Mouse (Mus musculus) cortical plate, adult 2 months (tissue): ENCODE data around the gene Tshz2. TPM values are rescaled to one million over a fixed set of nuclear protein-coding genes. Genes with fewer than 3 reads are reported as not detected.
"Not testable (repeated sequence)": the region's sequence is repeated elsewhere in the genome, so short reads cannot be mapped to it uniquely, and the experiment has no call there.

ENCODE experiments used
- H3K27ac ChIP-seq: fragments of 200-500 bp; 2 replicates; pipeline ENCODE4 v1.5.1; 2012; ENCODE audit warnings: low read length, control low read depth, inconsistent platforms; ENCODE audit not compliant: insufficient read depth
- H3K4me1 ChIP-seq: fragments of 200-500 bp; 2 replicates; pipeline ENCODE4 v1.6.1; 2011; ENCODE audit warnings: low read length; ENCODE audit not compliant: control insufficient read depth, insufficient read depth
- H3K4me3 ChIP-seq: fragments of 200-500 bp; 2 replicates; pipeline ENCODE4 v1.5.1; 2011; ENCODE audit warnings: mild to moderate bottlenecking, low read length, control low read depth; ENCODE audit not compliant: insufficient read depth
- CTCF ChIP-seq: fragments of 200-500 bp; IDR thresholded peaks from 2 replicates; pipeline ENCODE4 v1.5.1; 2011; ENCODE audit warnings: mild to moderate bottlenecking, control low read depth, low read length; ENCODE audit not compliant: insufficient read depth; ENCODE audit errors: extremely low read depth
- POLR2A ChIP-seq: fragments of 200-500 bp; IDR thresholded peaks from 2 replicates; pipeline ENCODE4 v1.6.1; 2011; ENCODE audit warnings: mild to moderate bottlenecking, low read length, control low read depth; ENCODE audit not compliant: insufficient read depth; ENCODE audit errors: extremely low read depth
- polyA plus RNA-seq: library from polyadenylated mRNA; depleted of rRNA; stranded (reverse); fragments of >200 nt; gene quantifications from 2 replicates; pipeline ENCODE4 v1.2.3, GENCODE M21; 2012

Tshz2 gene
- polyA plus RNA-seq, 1 experiment: 46.5 TPM

DNA sequence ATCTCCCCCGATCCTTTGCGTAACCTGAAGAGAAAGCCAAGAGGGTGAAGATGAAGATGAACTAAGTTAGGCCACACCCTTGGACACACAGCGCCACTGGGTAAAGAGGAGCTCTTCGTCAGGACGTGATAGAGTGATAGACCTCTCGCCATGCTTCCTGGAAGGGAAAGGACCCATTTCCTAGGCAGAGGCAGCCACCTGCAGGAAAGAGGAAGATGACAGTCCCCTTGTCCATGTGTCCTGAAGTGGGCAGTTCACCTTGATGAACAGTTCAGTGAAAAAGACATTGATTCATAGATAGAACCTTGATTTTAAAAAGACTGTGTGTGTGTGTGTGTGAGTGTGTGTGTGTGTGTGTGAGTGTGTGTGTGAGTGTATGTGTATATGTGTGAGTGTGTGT is 209.7 kb downstream of the Tshz2 start:
- Histone ChIP-seq H3K4me1 (no peaks in the 10 kb centered on the region), H3K27ac (no peak overlapping the region), H3K4me3 (no peak overlapping the region)
- TF ChIP-seq CTCF (0 out of 2 replicates have a peak, but pooled peaks have one; percentile 19), POLR2A (no peak)

DNA sequence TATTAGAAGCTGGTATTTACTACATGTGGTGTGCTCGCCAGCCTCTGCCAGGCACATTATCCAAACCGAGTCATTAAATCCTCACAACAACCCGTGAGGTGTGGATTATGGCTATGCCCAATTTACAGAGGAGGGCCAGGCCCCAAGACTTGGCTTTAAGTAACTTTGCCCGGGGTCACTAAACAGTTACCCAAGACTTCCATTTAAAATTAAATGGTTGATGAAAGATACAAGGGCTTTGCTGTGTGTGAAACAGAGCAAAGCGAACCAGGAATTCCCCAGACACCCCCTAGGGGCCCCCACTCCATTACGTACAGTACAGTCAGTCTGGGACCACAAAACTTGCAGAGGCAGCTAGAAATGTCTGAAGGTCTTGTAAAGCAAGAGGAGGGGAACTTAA is 210.7 kb downstream of the Tshz2 start:
- no peak overlapping the region for H3K27ac ChIP-seq
- TF ChIP-seq POLR2A (no peak), CTCF (no peak)

GRCm38 (mm10) chr2:169849077-169849476 is 216.3 kb downstream of the Tshz2 start:
- TF ChIP-seq POLR2A (no peak), CTCF (peak; percentile 65)
- no peak overlapping the region for H3K27ac ChIP-seq

More for the DNA sequence above, 210.7 kb downstream of the Tshz2 start:
- H3K4me3 ChIP-seq: no peak overlapping the region
- no peaks in the 10 kb centered on the region for H3K4me1 ChIP-seq

GRCm38 (mm10) chr2:169849541-169849940 is 216.7 kb downstream of the Tshz2 start:
- H3K4me1 ChIP-seq: no peaks in the 10 kb centered on the region
- TF ChIP-seq POLR2A (no peak), CTCF (no peak)
- no peak overlapping the region for H3K4me3 ChIP-seq
- no peak overlapping the region for H3K27ac ChIP-seq

More at GRCm38 (mm10) chr2:169849077-169849476, 216.3 kb downstream of the Tshz2 start:
- H3K4me3 ChIP-seq: no peak overlapping the region
- no peaks in the 10 kb centered on the region for H3K4me1 ChIP-seq

DNA sequence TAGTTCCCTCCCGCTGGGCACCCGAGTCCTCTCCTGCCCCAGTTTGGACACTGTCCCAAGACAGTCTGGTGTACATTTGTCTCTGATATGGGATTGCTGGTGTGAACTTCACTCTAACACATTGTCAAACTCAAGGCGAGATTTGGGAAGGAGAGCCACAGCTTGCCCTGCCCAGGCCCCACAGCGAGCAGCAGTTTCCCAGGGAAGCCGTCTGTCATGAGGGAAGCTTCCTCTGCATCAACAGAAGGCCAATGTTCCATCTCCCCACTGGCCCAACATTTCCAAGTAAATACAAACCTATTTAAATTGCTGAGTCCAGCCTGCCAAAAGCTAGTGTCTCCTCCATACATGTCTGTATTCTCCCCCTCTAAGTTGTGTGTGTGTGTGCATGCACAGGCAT is 218.8 kb downstream of the Tshz2 start:
- no peak for TF ChIP-seq CTCF
- Histone ChIP-seq H3K27ac (no peak overlapping the region), H3K4me1 (no peaks in the 10 kb centered on the region), H3K4me3 (no peak overlapping the region)

DNA sequence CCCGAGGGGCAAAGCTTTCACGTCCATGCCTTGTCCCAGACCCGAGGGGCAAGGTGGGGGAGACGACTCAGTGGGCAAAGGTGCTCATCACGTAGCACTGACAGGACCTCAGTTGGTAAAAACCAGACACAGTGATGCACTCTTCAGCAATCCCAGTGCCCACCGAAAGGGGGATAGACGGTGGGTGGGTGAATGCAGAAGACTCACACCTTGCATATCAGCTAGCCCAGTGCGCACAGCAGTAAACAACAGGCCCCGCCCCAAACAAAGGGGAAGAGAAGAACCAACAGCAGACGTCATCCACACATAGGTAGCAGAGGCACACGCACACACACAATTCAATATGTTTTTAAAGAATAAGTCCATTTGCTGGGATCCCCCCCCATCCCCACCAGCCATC is 221.7 kb downstream of the Tshz2 start:
- H3K4me3 ChIP-seq: no peak overlapping the region
- no peaks in the 10 kb centered on the region; the same call in 1 of the 2 replicates for H3K4me1 ChIP-seq
- H3K27ac ChIP-seq: no peak overlapping the region
- TF ChIP-seq CTCF: no peak
- no peak for TF ChIP-seq POLR2A

- not testable (repeated sequence) for H3K27ac ChIP-seq, H3K4me3 ChIP-seq, H3K4me1 ChIP-seq
Measured at GRCm38 (mm10) chr2:169857041-169857440, 224.2 kb downstream of the Tshz2 start.

DNA sequence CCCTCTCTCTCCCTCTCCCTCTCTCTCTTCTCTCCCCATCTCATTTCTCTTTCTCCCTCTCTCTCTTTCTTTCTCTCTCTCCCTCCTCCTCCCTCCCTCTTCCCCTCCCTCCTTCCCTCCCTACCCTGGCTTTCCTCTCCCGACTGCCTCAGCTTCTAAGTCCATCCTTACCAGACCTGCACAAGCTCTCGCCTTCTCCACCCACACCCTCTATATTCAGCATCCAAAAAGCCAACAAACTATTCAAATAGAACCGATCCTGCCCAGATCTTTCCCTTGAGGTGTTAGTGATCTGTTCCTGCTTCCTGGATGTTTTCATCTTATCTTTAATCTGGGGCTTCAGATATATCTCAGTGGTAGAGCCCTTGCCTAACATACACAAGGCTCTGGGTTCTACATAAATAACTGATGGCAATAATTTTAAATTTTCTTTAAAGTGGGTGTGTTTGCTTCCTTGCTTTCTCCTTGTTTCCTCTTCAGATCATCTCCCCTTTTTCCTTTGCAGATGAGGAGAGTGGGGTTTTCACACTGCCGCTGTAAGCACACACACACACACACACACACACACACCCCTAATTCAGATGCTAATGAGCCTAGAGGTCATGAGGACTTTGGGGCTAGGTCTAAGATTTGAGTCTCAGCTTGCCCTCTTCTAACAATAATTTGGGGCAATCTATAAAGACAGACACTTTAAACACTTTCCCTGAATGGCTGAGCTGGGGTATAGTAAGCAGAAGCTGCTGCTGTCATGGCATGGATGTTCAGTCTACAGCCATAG is 226.5 kb downstream of the Tshz2 start:
- H3K27ac ChIP-seq: no peak overlapping the region
- TF ChIP-seq CTCF: no peak
- no peak for TF ChIP-seq POLR2A
- no peak overlapping the region for H3K4me3 ChIP-seq
- no peaks in the 10 kb centered on the region; the same call in 1 of the 2 replicates for H3K4me1 ChIP-seq

- H3K4me3 ChIP-seq: no peak overlapping the region
- no peak overlapping the region for H3K27ac ChIP-seq
- TF ChIP-seq POLR2A: no peak
- no peak for TF ChIP-seq CTCF
- no peaks in the 10 kb centered on the region; the same call in 1 of the 2 replicates for H3K4me1 ChIP-seq
Measured at GRCm38 (mm10) chr2:169860895-169861294, 228.1 kb downstream of the Tshz2 start.

GRCm38 (mm10) chr2:169862701-169863100 is 229.9 kb downstream of the Tshz2 start:
- Histone ChIP-seq H3K4me3 (no peak overlapping the region), H3K4me1 (no peaks in the 10 kb centered on the region; the same call in 1 of the 2 replicates), H3K27ac (no peak overlapping the region)
- TF ChIP-seq POLR2A (no peak), CTCF (no peak)
